Mouse (Mus musculus) thymus, adult 2 months (tissue): ENCODE results near the gene Sgms1. TPM values are rescaled to one million over a fixed set of nuclear protein-coding genes. Genes with fewer than 3 reads are reported as not detected.
A peak's percentile ranks its signal among the peaks of the same experiment; 100 is the strongest.

Experiments
- DNase-seq: peaks from one replicate; pipeline ENCODE4 v3.0.0; 2021
- H3K27ac ChIP-seq: fragments of 200-500 bp; 2 replicates; pipeline ENCODE4 v1.5.1; 2012; ENCODE audit warnings: low read length, control low read depth; ENCODE audit not compliant: control insufficient read depth, insufficient read depth
- H3K27me3 ChIP-seq: fragments of 200-500 bp; 2 replicates; pipeline ENCODE4 v1.6.1; 2012; ENCODE audit warnings: mild to moderate bottlenecking, low read length, moderate library complexity, mixed read lengths; ENCODE audit not compliant: control insufficient read depth, insufficient read depth
- H3K36me3 ChIP-seq: fragments of 200-500 bp; 2 replicates; pipeline ENCODE4 v1.6.1; 2012; ENCODE audit warnings: mild to moderate bottlenecking, low read length, moderate library complexity; ENCODE audit not compliant: control insufficient read depth, insufficient read depth
- H3K4me1 ChIP-seq: fragments of 200-500 bp; replicated peaks from 2 replicates; pipeline ENCODE4 v1.6.1; 2012; ENCODE audit warnings: low read length; ENCODE audit not compliant: control insufficient read depth, insufficient read depth
- H3K4me3 ChIP-seq: fragments of 200-500 bp; 2 replicates; pipeline ENCODE4 v1.5.1; 2012; ENCODE audit warnings: mild to moderate bottlenecking, low read length, control low read depth, moderate library complexity; ENCODE audit not compliant: control insufficient read depth, insufficient read depth
- CTCF ChIP-seq: fragments of 200-500 bp; IDR thresholded peaks from 2 replicates; pipeline ENCODE4 v1.5.1; 2012; ENCODE audit warnings: mild to moderate bottlenecking, control low read depth, low read length, moderate library complexity, borderline replicate concordance; ENCODE audit not compliant: control insufficient read depth, poor library complexity, insufficient read depth; ENCODE audit errors: extremely low read depth
- POLR2A ChIP-seq: fragments of 200-500 bp; IDR thresholded peaks from 2 replicates; pipeline ENCODE4 v1.6.1; 2012; ENCODE audit warnings: mild to moderate bottlenecking, low read length, control low read depth, moderate library complexity; ENCODE audit not compliant: control insufficient read depth, poor library complexity, insufficient read depth; ENCODE audit errors: extremely low read depth
- WGBS: fragments of 180-500 bp; shearing (Covaris S2); methylation state at CpG from one replicate; pipeline ENCODE4 v1.1.7; 2018; 5-methylcytosine and 5-hydroxymethylcytosine counted together
- polyA plus RNA-seq: library from polyadenylated mRNA; depleted of rRNA; stranded (reverse); fragments of >200 nt; gene quantifications from 2 replicates; pipeline ENCODE4 v1.2.3, GENCODE M21; 2012

Sgms1 gene
- polyA plus RNA-seq, 1 experiment, result 7.4 TPM

DNA sequence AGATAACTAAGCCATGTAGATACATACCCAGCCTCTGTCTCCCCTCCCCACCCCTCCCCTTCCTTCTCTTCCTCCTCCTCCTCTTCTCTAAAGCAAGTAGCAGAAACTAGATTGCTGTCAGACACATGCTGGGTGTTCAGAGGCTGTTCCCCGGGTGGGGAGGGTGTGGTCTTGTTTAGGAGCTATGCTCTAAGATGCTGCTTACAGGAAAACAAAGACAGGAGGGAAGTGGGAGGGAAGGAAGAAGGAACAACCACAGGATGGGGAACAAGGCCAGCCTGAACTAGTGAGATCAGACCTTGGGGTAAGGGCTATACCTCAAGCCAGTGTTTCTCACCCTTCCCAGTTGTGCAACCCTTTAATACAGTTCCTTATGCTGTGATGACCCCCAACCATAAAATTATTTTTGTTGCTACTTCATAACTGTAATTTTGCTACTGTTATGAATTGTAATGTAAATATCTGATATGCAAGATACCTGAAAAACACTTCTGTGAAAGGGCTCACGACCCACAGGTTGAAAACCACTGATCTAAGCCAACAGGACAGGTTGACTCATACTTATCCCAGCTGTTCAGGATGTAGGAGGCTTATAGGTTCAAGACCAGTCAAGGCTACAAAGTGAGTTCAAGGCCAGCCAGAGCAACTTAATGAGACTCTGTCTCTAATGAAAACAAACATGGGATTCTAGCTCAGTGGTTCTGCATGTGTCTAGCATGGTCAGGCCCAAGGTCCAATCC, 61.3 kb downstream of the Sgms1 start:
- Histone ChIP-seq H3K27me3 (no peaks in the 10 kb centered on the region), H3K4me1 (peaks cover 2% of the 10 kb centered on the region), H3K36me3 (no peaks in the 10 kb centered on the region), H3K4me3 (no peak overlapping the region), H3K27ac (no peak overlapping the region)
- no peak for TF ChIP-seq POLR2A
- TF ChIP-seq CTCF, result no peak
- DNase-seq, result no peak
- 43% methylated on average over 2 of the region's 2 CpGs for WGBS

DNA sequence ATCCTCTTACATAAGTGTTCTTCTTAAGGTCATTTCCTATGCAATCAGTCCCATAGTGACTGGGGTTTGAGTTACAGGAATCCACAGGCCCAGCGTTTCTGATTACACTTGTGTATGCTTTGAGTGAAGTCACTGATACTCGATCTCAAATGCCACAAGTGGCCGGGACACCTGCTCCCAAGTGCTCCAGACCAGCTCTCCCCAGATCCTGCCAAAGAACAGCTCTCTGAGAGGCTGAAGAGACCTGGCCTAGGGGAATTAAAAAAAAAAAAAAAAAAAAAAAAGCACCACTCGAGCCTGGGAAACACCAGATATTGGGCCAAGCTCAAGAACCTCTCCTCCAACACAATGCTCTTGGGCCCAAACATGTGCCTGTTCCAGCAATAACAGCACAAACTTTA, 62.9 kb downstream of the Sgms1 start:
- no peak overlapping the region for H3K27ac ChIP-seq
- WGBS, result 69% methylated on average over 4 of the region's 4 CpGs

DNA sequence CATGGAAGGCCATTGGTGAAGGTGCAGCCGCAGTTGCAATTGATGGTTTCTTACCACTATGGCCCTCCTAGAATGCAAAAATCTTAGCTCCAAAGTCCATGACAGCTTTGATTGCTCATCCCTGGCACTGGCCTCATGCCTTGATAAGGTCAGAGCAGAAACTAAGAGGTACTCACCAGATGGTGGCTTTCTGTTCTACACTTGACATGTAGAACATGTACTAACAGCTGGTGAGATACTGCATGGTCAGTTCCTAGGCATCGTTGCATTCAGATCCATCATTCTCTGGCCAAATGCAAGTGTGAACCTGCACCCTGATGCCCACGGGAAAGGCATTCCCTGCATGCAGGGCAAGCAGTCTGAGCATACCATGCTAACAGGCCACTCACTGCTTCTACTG, 63.4 kb downstream of the Sgms1 start:
- H3K27ac ChIP-seq, result no peak overlapping the region
- no peak for DNase-seq
- 93% methylated on average over 3 of the region's 3 CpGs for WGBS
- TF ChIP-seq POLR2A (no peak), CTCF (no peak)
- H3K4me3 ChIP-seq, result no peak overlapping the region
- H3K36me3 ChIP-seq, result no peaks in the 10 kb centered on the region
- peaks cover 2% of the 10 kb centered on the region for H3K4me1 ChIP-seq
- no peaks in the 10 kb centered on the region for H3K27me3 ChIP-seq

More for the DNA sequence above, 62.9 kb downstream of the Sgms1 start:
- Histone ChIP-seq H3K4me3 (no peak overlapping the region), H3K4me1 (peaks cover 2% of the 10 kb centered on the region), H3K27me3 (no peaks in the 10 kb centered on the region), H3K36me3 (no peaks in the 10 kb centered on the region)
- no peak for DNase-seq
- TF ChIP-seq POLR2A (no peak), CTCF (no peak)

DNA sequence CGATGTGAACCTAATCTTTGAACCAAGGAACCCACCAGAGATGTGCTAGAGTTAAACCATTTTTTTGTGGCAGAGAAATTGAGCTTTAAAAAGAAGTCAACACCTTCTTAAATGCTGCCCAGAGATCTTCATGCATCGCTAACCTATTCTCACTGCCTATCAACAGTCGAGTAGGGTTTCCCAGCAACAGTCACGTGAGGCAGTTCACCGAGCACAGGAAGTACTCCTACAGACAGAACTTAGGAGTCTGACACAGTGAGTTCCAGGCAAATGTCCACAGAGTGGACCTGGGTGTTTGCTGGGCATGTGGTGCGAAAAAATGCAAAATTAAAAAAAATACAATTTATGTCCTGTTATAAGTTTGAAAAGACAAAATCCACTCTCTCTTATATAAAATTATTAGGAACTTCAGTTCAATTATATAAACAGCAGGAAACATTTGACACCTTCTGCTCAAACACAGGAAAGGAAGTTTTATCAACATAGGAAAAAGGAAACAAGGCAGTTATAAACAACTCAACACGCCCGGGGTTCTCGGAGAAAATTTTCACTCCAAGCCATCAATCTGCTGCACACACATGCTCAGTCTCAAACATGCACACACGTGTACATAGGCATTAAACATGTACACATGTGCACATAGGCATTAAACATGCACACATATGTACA, 64.3 kb downstream of the Sgms1 start:
- Histone ChIP-seq H3K27ac (no peak overlapping the region), H3K4me3 (no peak overlapping the region), H3K27me3 (no peaks in the 10 kb centered on the region), H3K4me1 (peaks cover 2% of the 10 kb centered on the region), H3K36me3 (no peaks in the 10 kb centered on the region)
- WGBS, result 54% methylated on average over 10 of the region's 10 CpGs
- TF ChIP-seq CTCF (no peak), POLR2A (no peak)
- DNase-seq, result peak; percentile 20

DNA sequence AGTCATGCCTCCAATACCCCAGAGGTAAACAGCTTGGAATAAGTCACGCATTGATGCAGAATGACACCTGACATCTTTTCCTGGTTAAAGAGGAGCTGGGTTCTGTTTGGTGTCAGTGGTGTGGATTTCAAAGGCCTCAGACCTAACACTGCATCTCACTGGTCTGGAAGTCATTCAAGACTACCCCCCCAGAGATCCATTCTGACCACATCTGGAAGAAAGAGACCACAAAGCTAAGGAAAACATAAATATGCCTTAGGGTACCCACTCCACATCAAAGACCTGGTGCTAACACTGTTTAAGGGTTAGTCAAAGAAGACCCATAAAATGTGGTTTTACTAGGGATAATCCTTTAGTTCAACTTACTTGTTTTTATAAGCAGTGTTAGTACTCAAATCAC, 65.0 kb downstream of the Sgms1 start:
- 94% methylated on average over 1 of the region's 1 CpGs for WGBS
- no peak for DNase-seq
- Histone ChIP-seq H3K36me3 (no peaks in the 10 kb centered on the region), H3K27ac (no peak overlapping the region), H3K4me3 (no peak overlapping the region), H3K4me1 (peaks cover 2% of the 10 kb centered on the region), H3K27me3 (no peaks in the 10 kb centered on the region)
- TF ChIP-seq POLR2A (no peak), CTCF (no peak)

DNA sequence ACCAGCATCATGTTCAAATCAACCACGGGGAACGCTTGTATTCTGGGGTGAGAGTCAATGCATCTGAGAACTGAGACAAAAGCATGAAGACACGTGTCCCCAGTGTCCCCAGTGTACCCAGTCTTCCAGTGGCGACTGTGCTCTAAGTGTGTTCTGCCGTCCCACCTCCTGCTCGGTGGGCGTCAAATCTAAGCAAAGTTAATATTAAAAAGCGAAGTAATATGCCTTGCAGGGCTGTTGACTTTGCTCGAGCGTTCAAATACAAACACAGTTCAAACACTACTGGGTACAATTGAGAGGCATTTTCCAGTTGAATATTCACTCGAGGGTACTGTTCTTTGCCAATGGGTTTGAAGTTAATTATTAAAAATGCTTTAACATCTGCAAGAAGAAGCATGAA, 66.4 kb downstream of the Sgms1 start:
- H3K27ac ChIP-seq, result no peak overlapping the region
- no peaks in the 10 kb centered on the region for H3K27me3 ChIP-seq
- H3K4me1 ChIP-seq, result peaks cover 2% of the 10 kb centered on the region
- H3K36me3 ChIP-seq, result no peaks in the 10 kb centered on the region
- TF ChIP-seq CTCF, result no peak
- no peak for TF ChIP-seq POLR2A
- no peak overlapping the region for H3K4me3 ChIP-seq
- 95% methylated on average over 11 of the region's 11 CpGs for WGBS
- DNase-seq, result no peak

DNA sequence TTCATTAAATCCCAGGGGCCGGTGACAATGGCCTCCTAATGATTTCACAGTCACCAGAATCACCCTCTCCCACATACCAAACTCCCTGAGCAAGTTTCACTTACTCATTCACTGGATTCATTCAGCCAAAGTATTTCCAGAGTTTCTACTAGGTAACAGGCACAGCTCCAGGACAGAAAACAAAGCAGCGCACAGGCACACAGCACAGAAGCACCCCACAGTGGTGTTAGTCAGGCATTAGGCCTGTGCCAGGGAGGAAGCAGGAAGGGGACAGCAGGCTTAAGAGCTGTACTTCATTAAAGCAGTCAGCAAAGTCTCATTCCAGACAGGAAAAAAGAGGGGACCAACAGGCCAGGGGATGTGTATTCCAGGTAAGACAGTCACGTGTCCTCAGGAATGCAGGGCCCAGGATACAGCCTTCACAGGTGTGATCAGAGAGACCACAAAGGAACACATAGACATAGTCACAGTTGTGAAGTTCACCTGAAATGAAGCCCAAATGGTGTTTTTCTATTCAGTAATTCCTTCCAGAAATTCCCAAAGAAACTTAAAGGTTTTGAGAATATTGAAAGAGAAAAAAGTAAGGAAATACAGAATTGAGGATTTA, 67.0 kb downstream of the Sgms1 start:
- no peaks in the 10 kb centered on the region for H3K36me3 ChIP-seq
- H3K4me1 ChIP-seq, result peaks cover 2% of the 10 kb centered on the region
- no peaks in the 10 kb centered on the region for H3K27me3 ChIP-seq
- no peak for DNase-seq
- H3K27ac ChIP-seq, result no peak overlapping the region
- 81% methylated on average over 3 of the region's 3 CpGs for WGBS
- TF ChIP-seq CTCF (no peak), POLR2A (no peak)
- no peak overlapping the region for H3K4me3 ChIP-seq
